Mouse (Mus musculus) neural tube, embryonic 14.5 days (tissue): ENCODE results near the gene Pimreg. TPM values are rescaled to one million over a fixed set of nuclear protein-coding genes. Genes with fewer than 3 reads are reported as not detected.

Experiments
- ATAC-seq: fragments of 200-750 bp; cut with Nextera tagmentation; 2 replicates; pipeline ENCODE4 v1.8.0; 2017; ENCODE audit warnings: low read depth, mild to moderate bottlenecking, moderate TSS enrichment, moderate library complexity
- H3K27ac ChIP-seq: fragments of 300-500 bp; sonication (generic); 2 replicates; pipeline ENCODE4 v1.5.1; 2014; ENCODE audit warnings: low read depth, mild to moderate bottlenecking, control low read depth, low read length, moderate library complexity, mixed read lengths
- H3K27me3 ChIP-seq: fragments of 300-500 bp; sonication (generic); 2 replicates; pipeline ENCODE4 v1.6.1; 2014; ENCODE audit warnings: low read length; ENCODE audit not compliant: control insufficient read depth, insufficient read depth
- H3K36me3 ChIP-seq: fragments of 300-500 bp; sonication (generic); 2 replicates; pipeline ENCODE4 v1.6.1; 2014; ENCODE audit warnings: low read length, mixed read lengths; ENCODE audit not compliant: control insufficient read depth, insufficient read depth
- H3K4me1 ChIP-seq: fragments of 300-500 bp; sonication (generic); 2 replicates; pipeline ENCODE4 v1.6.1; 2014; ENCODE audit warnings: low read length; ENCODE audit not compliant: control insufficient read depth, insufficient read depth
- H3K4me2 ChIP-seq: fragments of 300-500 bp; sonication (generic); 2 replicates; pipeline ENCODE4 v1.6.1; 2014; ENCODE audit warnings: mild to moderate bottlenecking, low read depth, low read length, control low read depth
- H3K4me3 ChIP-seq: fragments of 300-500 bp; sonication (generic); 2 replicates; pipeline ENCODE4 v1.5.1; 2014; ENCODE audit warnings: low read depth, low read length, control low read depth, mixed read lengths
- H3K9ac ChIP-seq: fragments of 300-500 bp; sonication (generic); replicated peaks from 2 replicates; pipeline ENCODE4 v1.6.1; 2014; ENCODE audit warnings: low read depth, mild to moderate bottlenecking, control low read depth, low read length, mixed read lengths
- H3K9me3 ChIP-seq: fragments of 300-500 bp; sonication (generic); 2 replicates; pipeline ENCODE4 v1.6.1; 2016; ENCODE audit warnings: low read length; ENCODE audit not compliant: control insufficient read depth
- WGBS: fragments of 180-500 bp; shearing (Covaris S2); extraction: QIAGEN DNeasy Blood & Tissue Kit; methylation state at CpG from one replicate; pipeline ENCODE4 v1.1.7; 2014; 5-methylcytosine and 5-hydroxymethylcytosine counted together
- polyA plus RNA-seq: library from polyadenylated mRNA; unstranded; fragments of >200 nt; fragmentation: Nextera tagmentation; extraction: Ambion mirVana; gene quantifications from 2 replicates; pipeline ENCODE4 v1.2.1, GENCODE M21; 2014

Gene Pimreg
- polyA plus RNA-seq, 1 experiment from 2014 or later: 10.9 TPM

- Histone ChIP-seq H3K36me3 (no peaks in the 10 kb centered on the region), H3K4me1 (peaks cover 18% of the 10 kb centered on the region), H3K4me3 (no peak overlapping the region), H3K27ac (0 out of 2 replicates have a peak overlapping the region, but pooled peaks have one; percentile 49), H3K27me3 (no peaks in the 10 kb centered on the region), H3K4me2 (no peak overlapping the region), H3K9me3 (no peaks in the 10 kb centered on the region), H3K9ac (no peak overlapping the region)
- peak; percentile 46; the same call in 1 of the 2 replicates for ATAC-seq
- WGBS: 34% methylated on average over 5 of the region's 5 CpGs
These were observed 31.5 kb upstream of the Pimreg start for GRCm38 (mm10) chr11:72010367-72010766.

DNA sequence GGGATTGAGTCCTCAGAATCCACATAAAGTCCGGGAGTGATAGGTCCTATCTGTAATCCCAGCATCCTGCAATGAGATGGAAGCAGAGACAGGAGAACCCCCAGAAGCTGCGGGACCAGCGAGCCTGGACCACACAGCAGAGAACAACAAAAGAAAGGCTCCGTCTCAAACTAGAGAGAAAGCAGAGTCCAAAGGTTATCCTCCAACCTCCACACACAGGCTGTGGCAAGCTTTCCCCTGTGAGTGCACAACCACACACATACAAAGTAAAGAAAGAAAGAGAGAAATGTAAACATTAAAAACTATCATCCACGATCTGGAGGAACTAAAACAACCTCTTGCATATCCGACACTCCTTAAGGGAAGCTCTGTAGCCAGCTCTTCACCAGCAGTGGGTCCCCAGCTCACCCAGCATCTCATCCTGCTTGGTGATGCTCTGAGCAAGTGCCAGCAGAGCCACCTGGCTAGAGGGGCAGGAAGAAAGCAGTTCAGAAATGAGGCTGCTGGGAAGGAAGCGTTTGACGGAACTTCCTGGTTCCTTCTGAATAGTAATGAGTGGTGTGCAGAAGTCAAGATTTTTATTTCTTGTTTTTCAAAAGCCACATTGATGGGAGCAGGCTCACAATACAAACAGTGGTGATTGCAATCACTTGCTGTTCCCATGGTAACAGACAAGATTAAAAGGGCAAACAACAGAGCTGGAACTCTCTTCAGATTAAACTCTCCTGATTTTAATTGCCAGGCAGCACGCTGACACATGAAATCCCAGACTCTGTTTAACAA, 30.7 kb upstream of the Pimreg start:
- H3K27ac ChIP-seq: peak overlapping the region; percentile 49; the same call in 1 of the 2 replicates
- H3K4me1 ChIP-seq: peaks cover 18% of the 10 kb centered on the region
- H3K9me3 ChIP-seq: no peaks in the 10 kb centered on the region
- 53% methylated on average over 9 of the region's 9 CpGs for WGBS
- H3K4me3 ChIP-seq: no peak overlapping the region
- no peaks in the 10 kb centered on the region for H3K36me3 ChIP-seq
- H3K9ac ChIP-seq: no peak overlapping the region
- ATAC-seq: no peak
- no peak overlapping the region for H3K4me2 ChIP-seq
- no peaks in the 10 kb centered on the region for H3K27me3 ChIP-seq

DNA sequence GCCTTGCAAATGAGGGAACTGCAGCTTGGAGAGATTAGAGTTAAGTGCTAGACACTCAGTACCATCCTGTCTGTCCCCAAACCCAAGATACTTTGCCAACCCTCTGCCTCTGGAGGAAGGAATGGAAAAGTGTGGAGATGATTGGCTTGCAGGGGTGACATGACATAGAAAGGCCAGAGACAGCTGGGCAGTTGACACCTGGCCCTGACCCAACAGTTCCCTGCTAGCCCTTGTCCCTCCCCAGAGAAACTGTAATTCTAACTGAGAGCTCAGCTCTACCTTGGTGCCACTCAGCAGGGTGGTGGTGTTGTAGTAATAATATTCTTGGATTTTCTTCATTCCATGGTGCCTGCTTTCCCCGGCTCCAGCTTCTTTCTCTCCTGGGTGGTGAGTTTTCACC, 29.9 kb upstream of the Pimreg start:
- H3K4me2 ChIP-seq: no peak overlapping the region
- no peak overlapping the region for H3K4me3 ChIP-seq
- no peak for ATAC-seq
- H3K27me3 ChIP-seq: no peaks in the 10 kb centered on the region
- no peak overlapping the region for H3K27ac ChIP-seq
- no peaks in the 10 kb centered on the region for H3K36me3 ChIP-seq
- 60% methylated on average over 1 of the region's 1 CpGs for WGBS
- no peaks in the 10 kb centered on the region for H3K9me3 ChIP-seq
- H3K4me1 ChIP-seq: peaks cover 18% of the 10 kb centered on the region
- no peak overlapping the region for H3K9ac ChIP-seq

- Histone ChIP-seq H3K4me1 (peaks cover 22% of the 10 kb centered on the region), H3K27ac (no peak overlapping the region), H3K9me3 (no peaks in the 10 kb centered on the region), H3K4me2 (no peak overlapping the region), H3K36me3 (no peaks in the 10 kb centered on the region), H3K9ac (no peak overlapping the region), H3K27me3 (no peaks in the 10 kb centered on the region), H3K4me3 (no peak overlapping the region)
- ATAC-seq: no peak
- 43% methylated on average over 4 of the region's 4 CpGs for WGBS
These were observed 27.2 kb upstream of the Pimreg start for GRCm38 (mm10) chr11:72014674-72015073.

DNA sequence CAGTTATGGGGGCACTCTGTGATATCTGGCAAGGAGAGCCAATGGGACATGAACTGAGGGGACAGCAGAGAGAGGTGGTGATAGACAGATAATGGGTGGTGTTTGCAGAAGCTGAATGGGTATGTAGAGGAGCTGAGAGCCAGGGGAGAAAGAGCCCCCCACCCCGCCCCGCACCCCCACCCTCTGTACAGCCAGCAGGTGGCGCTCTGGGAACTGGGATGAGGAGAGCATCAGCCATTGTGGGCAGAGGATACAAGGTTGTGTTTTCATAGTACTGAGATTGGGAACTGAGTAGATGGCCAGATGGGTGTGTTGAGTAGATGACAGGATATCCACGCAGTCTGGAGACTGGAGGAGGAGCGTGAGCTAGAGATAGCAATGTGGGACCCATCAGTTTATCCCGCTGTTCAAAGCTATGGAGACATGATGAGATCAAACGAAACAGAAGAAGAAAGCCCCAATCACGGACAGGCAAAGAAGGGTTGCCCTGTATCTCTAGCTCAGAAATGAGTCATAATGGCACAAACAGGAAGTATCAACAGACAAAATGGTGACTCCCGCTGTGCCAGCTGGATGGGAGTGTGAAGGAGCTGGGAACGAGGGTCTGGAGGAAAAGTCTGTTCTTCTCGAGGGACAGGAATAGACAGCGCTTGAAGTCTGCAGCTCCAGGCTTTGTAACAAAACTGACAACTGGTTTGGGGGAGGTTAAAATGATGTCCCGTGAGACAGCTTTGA, 25.1 kb upstream of the Pimreg start:
- H3K27ac ChIP-seq: no peak overlapping the region
- H3K36me3 ChIP-seq: no peaks in the 10 kb centered on the region
- 77% methylated on average over 13 of the region's 13 CpGs for WGBS
- H3K4me3 ChIP-seq: no peak overlapping the region
- no peak overlapping the region for H3K9ac ChIP-seq
- no peak for ATAC-seq
- H3K4me1 ChIP-seq: peaks cover 5% of the 10 kb centered on the region
- no peaks in the 10 kb centered on the region for H3K9me3 ChIP-seq
- H3K4me2 ChIP-seq: no peak overlapping the region
- H3K27me3 ChIP-seq: no peaks in the 10 kb centered on the region

DNA sequence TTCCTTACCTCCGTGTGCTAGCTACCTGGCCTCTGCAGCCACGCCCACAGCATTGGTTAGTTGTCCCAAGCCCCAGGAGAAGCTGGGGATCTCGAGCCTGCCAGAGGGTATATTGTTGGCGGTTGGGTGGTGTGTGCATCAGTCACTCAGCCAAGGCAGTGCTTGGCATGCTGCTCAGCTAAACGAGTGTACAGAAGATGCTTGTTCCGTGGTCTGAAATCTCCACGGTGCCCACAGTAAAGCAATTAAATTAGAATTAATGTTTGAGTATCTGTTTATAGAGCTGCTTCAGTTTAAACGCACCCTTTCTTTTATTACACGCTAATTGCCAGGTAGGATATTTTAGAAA, 24.6 kb upstream of the Pimreg start:
- WGBS: 44% methylated on average over 9 of the region's 9 CpGs
- Histone ChIP-seq H3K4me1 (peaks cover 4% of the 10 kb centered on the region), H3K36me3 (no peaks in the 10 kb centered on the region), H3K4me3 (no peak overlapping the region), H3K4me2 (no peak overlapping the region), H3K9me3 (no peaks in the 10 kb centered on the region), H3K9ac (no peak overlapping the region), H3K27ac (no peak overlapping the region), H3K27me3 (no peaks in the 10 kb centered on the region)
- ATAC-seq: no peak

GRCm38 (mm10) chr11:72021015-72021414, 20.8 kb upstream of the Pimreg start:
- 80% methylated on average over 4 of the region's 4 CpGs for WGBS

GRCm38 (mm10) chr11:72022827-72023226, 19.0 kb upstream of the Pimreg start:
- Histone ChIP-seq H3K36me3 (no peaks in the 10 kb centered on the region), H3K4me3 (no peak overlapping the region), H3K4me2 (no peak overlapping the region), H3K9ac (no peak overlapping the region), H3K27me3 (no peaks in the 10 kb centered on the region), H3K27ac (no peak overlapping the region), H3K9me3 (no peaks in the 10 kb centered on the region), H3K4me1 (no peaks in the 10 kb centered on the region)
- no peak for ATAC-seq
- 89% methylated on average over 6 of the region's 6 CpGs for WGBS

More at GRCm38 (mm10) chr11:72021015-72021414, 20.8 kb upstream of the Pimreg start:
- H3K27me3 ChIP-seq: no peaks in the 10 kb centered on the region
- no peak overlapping the region for H3K4me2 ChIP-seq
- H3K9ac ChIP-seq: no peak overlapping the region
- peaks cover 4% of the 10 kb centered on the region for H3K4me1 ChIP-seq
- no peak for ATAC-seq
- H3K9me3 ChIP-seq: no peaks in the 10 kb centered on the region
- no peak overlapping the region for H3K27ac ChIP-seq
- no peak overlapping the region for H3K4me3 ChIP-seq
- no peaks in the 10 kb centered on the region for H3K36me3 ChIP-seq

DNA sequence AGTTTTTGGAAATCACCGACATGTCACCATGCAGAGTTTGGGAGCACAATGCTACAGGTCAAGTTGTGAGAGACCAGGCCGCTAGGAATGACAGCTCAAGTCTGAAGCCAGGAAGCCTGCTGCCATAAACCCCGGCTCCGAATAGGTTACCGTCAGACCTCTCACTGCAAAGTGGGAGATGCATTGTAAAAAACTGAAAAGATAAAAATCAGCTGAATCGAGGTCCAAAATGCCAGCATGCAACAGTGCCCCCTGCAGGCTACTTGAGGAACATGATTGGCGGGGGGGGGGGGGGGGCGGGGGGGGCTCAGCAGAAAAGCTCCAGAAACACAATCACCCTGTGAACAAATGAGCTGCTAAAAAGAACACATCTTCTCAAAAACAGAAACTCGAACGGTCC, 18.3 kb upstream of the Pimreg start:
- Histone ChIP-seq H3K4me1 (no peaks in the 10 kb centered on the region), H3K4me2 (no peak overlapping the region), H3K4me3 (no peak overlapping the region), H3K9ac (no peak overlapping the region), H3K27ac (no peak overlapping the region), H3K27me3 (no peaks in the 10 kb centered on the region), H3K36me3 (no peaks in the 10 kb centered on the region), H3K9me3 (no peaks in the 10 kb centered on the region)
- 27% methylated on average over 10 of the region's 10 CpGs for WGBS
- no peak for ATAC-seq
